Mouse (Mus musculus) natural killer cell, adult 2 months (primary cell): ENCODE data around the gene Git1.

Experiments used
- DNase-seq, 2 experiments: peaks; one replicate each; pipeline ENCODE4 v3.0.0; 2022; ENCODE audit warnings: low spot score in 2 of 2

Gene Git1

GRCm38 (mm10) chr11:77493512-77494343 is at the start of gene Git1:
Git1 (plus strand) TSS chr11:77493562.
- DNase-seq, result peak in 1 of 2 experiments; percentile 37

GRCm38 (mm10) chr11:77444939-77445338 is 48.4 kb upstream of the Git1 start:
- no peak for DNase-seq

DNA sequence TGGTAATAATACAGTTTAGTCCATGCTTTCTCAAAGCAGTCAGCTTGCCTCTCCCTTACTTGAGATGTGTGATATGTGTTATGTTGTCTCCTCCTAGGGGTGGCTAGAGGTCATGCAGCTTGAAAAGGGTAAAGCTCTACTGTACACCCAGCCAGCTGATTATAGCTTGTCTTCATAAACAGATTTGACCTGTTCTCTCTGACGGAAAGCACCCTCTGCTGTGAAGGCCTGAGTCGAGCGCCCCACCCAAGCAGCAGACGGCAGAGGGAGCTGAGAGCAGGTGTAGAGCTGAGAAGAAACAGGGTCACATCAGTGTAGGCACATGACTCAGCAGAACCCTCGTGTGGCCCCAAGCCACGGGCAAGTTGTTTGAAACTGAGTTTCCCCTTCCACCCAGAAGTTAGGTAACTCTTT is 46.7 kb upstream of the Git1 start:
- peak; percentile 46 to 55 for DNase-seq

- no peak for DNase-seq
Measured at GRCm38 (mm10) chr11:77449224-77449623, 44.1 kb upstream of the Git1 start.

GRCm38 (mm10) chr11:77451670-77452069 is 41.7 kb upstream of the Git1 start:
- DNase-seq, result no peak

DNA sequence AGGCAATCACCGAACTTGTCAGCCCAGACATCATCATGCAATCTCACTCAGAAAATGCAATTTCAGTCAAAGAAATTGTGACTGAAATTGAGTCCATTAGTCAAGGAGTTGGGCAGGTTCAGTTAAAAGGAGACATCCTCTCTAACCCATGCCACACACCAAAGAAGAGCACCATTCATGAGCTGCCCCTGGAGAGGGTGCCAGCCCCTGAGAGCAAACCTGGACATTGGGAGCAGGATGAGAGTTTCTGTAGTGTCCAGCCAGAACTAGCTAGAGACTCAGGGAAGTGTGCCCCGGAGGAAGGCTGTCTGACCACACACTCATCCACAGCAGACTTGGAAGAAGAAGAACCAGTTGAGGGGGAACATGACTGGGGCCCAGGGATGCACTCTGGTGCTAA is 40.0 kb upstream of the Git1 start:
- DNase-seq, result no peak

DNA sequence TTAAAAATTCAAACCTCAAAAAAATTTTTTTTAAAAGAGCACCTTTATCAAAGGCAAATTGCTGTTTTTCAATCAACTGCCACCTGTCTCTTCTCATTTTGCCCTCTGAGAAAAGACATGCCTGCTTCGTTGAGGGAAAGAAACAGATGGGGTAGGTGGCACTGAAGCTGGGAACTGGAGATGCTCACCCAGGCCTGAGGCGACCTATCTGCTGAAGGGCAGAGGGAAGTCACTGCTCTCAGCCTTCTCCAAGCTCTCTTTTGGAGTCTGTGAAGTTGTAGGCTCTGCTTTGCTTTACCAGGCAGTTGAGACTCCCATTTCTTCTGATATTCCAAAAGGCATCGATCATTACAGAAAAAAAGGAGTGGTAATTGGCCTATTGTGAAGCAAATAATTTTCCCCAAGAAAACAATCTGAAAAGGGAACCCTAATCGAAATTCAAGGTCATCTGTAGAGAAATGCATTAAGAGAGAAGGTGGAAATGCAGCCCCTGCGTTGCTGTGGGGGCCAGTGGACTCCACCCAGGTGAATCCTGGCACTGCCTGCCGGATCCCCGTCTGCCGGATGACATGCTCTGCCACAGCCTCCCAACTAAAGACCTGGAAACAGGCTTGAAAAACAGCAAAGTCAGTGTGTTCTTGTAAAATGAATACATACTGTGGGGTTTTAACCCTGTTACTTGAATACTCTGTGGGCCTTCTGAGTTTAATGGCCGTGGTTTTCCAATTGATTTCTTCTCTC is 37.4 kb upstream of the Git1 start:
- DNase-seq, result no peak

- no peak for DNase-seq
Measured at GRCm38 (mm10) chr11:77456866-77457265, 36.5 kb upstream of the Git1 start.

DNA sequence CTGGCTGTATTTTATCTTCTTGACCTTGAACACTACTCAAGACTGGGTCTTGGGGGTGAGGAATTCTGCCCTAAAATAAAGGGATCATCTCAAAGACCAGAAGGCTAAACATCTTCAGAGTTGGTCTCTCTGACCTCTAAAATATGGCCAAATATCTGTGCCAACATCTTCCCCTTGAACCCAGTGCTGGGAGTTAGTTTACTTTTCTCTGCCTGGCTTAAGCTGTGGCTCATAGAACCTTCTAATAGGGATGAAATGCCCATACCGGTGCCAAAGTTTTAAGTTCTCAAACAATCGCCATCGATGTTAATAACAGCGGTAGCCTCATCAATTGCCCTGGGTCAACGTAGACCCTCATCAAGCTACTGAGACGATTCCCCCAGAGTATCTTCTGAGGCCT is 31.5 kb upstream of the Git1 start:
- DNase-seq, result no peak

- DNase-seq, result peak; percentile 58 to 66
Measured at GRCm38 (mm10) chr11:77462283-77463100, 30.9 kb upstream of the Git1 start, which contains the start of gene Coro6. Coro6 (plus strand) TSS chr11:77462411.

GRCm38 (mm10) chr11:77463101-77463445 is 30.3 kb upstream of the Git1 start:
- no peak for DNase-seq

GRCm38 (mm10) chr11:77463786-77464185 is 29.6 kb upstream of the Git1 start:
- no peak for DNase-seq

DNA sequence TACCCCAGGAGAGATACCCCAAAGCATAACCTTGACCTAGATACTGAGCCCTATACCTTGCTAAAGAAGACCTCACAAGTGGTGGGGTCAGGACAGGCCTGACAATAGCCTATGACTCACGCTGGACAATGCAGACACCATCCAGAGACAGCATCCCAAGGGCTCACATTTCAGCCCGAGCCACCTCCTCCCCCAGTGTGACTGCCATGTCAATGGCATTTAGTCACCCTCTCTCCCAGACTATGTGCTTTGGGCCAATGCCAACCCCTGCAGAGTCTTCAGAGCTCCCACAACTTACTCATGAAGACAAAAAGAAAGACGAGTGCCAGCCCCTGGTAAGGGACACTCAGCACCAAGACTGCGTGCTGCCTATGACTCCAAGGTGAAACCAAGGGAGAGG is 28.7 kb upstream of the Git1 start:
- no peak for DNase-seq

DNA sequence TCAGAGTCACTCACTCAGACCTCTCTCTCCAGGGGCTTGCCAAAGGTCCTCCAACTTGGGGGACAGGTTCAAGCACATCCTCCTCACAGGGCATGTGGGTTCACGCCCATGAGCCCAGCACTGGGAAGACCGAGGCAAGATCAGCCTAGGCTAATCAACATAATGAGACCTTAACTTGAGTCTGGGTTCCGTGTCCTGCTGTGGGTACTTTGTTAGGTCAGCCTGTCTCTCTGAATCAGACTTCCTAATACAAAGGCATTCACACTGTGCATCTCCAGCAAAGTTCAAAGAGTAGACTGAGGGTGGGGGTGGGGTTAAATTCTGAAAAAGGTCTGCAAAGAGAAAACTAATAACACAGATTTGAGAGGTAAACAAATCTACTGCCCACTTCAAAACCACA is 28.3 kb upstream of the Git1 start:
- no peak for DNase-seq

DNA sequence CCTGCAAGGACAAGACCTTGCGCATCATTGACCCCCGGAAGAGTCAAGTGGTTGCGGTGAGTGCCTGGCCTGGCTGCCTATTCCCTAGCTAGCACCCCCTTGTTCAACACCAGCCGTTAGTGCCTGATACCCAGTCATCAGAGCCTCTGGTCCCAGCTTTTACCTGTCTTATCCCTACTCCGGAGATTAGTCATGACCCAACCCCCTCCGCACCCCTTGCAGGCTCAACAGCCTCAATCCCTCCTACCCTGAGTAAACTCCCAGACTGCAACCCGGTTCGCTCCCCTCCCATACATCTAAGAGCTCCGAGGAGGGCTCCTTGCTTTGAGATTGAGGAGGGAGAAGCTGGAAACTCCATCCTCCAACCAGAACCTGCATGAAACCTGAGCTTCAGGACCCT is 26.8 kb upstream of the Git1 start:
- DNase-seq, result no peak

DNA sequence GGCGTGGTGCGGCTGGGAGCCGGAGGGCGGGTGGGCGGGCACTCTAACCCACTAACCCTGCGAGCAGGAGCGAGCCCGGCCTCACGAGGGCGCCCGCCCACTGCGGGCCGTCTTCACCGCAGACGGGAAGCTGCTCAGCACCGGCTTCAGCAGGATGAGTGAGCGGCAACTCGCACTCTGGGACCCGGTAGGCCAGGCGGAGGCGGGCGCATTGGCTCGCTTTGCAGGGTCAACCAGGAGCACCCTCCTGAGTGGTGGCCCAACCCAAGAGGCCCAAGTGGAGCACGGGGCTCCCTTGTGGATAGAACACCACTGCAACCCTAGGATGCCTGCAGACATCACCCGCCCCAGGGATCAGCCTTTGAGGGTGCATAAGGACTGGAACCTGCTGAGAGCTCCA is 26.2 kb upstream of the Git1 start:
- peak; percentile 71 to 78 for DNase-seq

DNA sequence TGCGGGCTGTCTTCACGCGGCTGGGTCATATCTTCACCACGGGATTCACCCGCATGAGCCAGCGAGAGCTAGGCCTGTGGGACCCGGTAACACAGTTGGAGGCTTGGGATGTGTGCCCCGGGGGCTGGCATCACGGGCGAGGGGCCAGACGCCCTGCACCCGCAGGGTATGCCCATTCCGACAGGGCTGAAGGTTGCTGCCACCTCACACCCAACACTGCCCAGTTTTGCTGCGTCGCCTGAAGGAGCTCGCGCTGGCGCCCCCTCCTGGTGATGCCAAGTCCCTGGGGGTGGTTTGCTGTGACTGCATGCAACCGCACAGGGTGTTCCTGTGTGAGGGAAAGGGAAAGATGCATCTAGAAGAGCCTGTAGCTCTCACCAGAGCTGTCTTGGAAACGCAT is 25.6 kb upstream of the Git1 start:
- peak; percentile 69 to 81 for DNase-seq

- no peak for DNase-seq
Measured at GRCm38 (mm10) chr11:77468397-77468796, 25.0 kb upstream of the Git1 start.

DNA sequence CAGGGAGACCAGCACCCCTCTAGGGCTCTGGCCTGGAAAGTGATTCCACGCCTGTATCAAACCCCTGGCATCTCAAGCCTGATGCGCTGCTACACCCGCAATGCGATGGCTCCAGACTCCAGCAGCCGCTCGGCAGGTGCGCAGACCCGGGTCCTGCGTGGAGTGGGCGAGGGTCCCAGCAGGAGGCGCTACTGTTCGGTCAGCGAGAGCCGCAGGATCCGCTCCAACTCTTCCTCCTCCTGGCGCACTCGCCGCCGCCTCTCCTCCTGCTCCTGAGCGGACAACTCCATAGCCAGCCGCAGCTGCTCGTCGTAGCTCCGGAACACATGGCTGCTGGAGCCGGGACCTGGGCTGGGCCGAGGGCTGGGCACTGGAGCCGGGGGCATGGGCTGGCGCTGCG is 22.0 kb upstream of the Git1 start:
- no peak for DNase-seq

DNA sequence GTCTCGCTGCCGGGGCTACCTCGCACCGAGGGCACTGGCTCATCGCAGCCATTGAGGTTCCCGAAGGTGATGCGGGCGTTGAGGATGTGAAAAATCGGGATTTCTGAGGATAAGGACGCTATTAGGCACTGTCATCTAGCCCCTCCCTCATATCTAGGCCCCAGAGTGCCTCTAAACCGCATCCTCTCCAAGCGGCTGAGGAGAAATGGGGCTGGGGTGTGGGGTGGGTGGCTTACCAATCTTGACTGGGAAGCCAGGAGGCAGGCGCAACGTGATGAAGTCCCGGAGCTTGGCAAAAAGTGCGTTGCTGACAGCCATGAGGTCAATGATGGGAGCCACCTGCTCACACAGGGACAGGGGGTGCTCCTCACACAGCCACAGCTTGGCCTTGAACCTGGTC is 20.6 kb upstream of the Git1 start:
- DNase-seq, result no peak

DNA sequence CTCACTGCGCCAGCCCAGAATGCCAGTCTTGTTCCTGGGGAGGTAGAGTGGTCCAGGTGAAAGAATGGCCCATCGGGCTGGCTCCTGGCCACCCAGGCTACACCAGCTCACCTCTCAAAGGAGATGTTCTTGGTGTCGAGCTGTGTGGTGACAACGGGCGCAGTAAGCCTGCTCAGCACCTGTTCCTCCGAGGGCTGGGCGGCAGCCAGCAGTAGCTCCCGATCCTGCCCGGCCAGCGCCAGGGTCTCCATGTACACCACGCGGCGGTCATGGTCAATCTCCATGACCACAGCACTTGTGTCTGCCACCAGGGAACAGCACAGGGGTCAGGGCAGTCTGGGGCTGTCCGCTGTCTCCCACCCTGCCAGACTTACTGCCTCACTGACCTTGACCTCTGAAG is 17.1 kb upstream of the Git1 start:
- no peak for DNase-seq

- DNase-seq, result no peak
Measured at GRCm38 (mm10) chr11:77476895-77477294, 16.5 kb upstream of the Git1 start.
